In the genomic region with DNA sequence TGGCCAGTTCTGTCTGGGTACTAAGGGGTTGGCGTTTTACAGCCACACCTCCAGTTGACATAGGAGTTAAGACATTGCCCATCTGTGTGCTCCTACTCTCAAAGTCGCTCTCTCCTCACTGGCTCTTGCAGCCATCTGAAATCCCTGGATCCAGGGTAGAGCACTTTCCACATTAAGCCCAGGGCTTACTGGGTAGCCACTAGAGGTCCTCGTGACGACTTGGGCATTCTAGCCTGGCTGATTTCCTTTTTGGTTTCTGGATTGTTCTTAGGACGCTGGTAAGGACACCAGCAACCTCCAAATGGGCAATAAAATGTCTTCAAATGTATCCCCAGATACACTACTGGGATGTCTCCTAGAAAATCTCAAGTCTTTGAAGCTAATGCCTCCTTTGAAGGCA, we compare ENCODE assay signal across 22 mouse cellular contexts. TPM values are rescaled to one million over a fixed set of nuclear protein-coding genes. Genes with fewer than 3 reads are reported as not detected.
DNase-seq lines count a peak whose midpoint lies in the region; ATAC-seq and TF ChIP-seq lines count a peak whose summit lies in the region.
"Had no signal": no experiment of that assay in that cellular context is flagged by ENCODE, and none has a peak within 500 bp of the region (broad histone marks: within the 10 kb centered on the region; RNA-seq: fewer than 3 reads in every experiment).

No protein-coding gene starts in this region.

- TF ChIP-seq CTCF in kidney, adult 2 months (conservative IDR thresholded peaks at IDR 0.05; ENCODE audit: insufficient read depth, insufficient read length, low read depth, low read length): no peak; the same call in 1 of the 2 replicates
- peak; percentile 60 for TF ChIP-seq CTCF in stomach, postnatal 0 days (IDR thresholded peaks at IDR 0.05; ENCODE audit: low read depth)

- H3K27ac ChIP-seq in kidney, adult 2 months (ENCODE audit: insufficient read depth, low read depth, low read length): no peak overlapping the region
- H3K27ac ChIP-seq in stomach, postnatal 0 days (replicated peaks): no peak overlapping the region
- H3K27ac ChIP-seq: embryonic facial prominence, embryonic 13.5 days; forebrain, embryonic 10.5 days; hindbrain, postnatal 0 days; limb, embryonic 10.5 days; liver, embryonic 15.5 days had no signal

- no peaks in the 10 kb centered on the region for H3K9me3 ChIP-seq in stomach, postnatal 0 days (ENCODE audit: control insufficient read depth, low read length)
- H3K9me3 ChIP-seq: embryonic facial prominence, embryonic 13.5 days; forebrain, embryonic 10.5 days; limb, embryonic 10.5 days; liver, embryonic 15.5 days; megakaryocyte, embryonic 14.5 days had no signal

- TF ChIP-seq POLR2A in kidney, adult 2 months (IDR thresholded peaks at IDR 0.05; ENCODE audit: low read depth, low read length): no peak

- no peak overlapping the region for H3K9ac ChIP-seq in stomach, postnatal 0 days (ENCODE audit: low read length)
- H3K9ac ChIP-seq: embryonic facial prominence, embryonic 13.5 days; liver, embryonic 15.5 days had no signal

- 65% methylated on average over 5 of the region's 5 CpGs for WGBS in kidney, adult 2 months
- WGBS in stomach, postnatal 0 days: 49% methylated on average over 5 of the region's 5 CpGs

- H3K4me3 ChIP-seq in kidney, adult 2 months (ENCODE audit: insufficient read depth, low read depth, low read length): no peak overlapping the region
- H3K4me3 ChIP-seq in stomach, postnatal 0 days (ENCODE audit: low read depth, low read length): no peak overlapping the region
- H3K4me3 ChIP-seq: embryonic facial prominence, embryonic 13.5 days; forebrain, embryonic 10.5 days; limb, embryonic 10.5 days; liver, embryonic 15.5 days; megakaryocyte, embryonic 14.5 days had no signal

- H3K27me3 ChIP-seq in kidney, adult 2 months (replicated peaks; ENCODE audit: control insufficient read depth, insufficient read depth, low read length): no peaks in the 10 kb centered on the region
- H3K27me3 ChIP-seq in stomach, postnatal 0 days (ENCODE audit: control insufficient read depth, insufficient read depth, low read length): no peaks in the 10 kb centered on the region
- H3K27me3 ChIP-seq: embryonic facial prominence, embryonic 13.5 days; liver, embryonic 15.5 days had no signal

- H3K4me1 ChIP-seq in kidney, adult 2 months (ENCODE audit: control insufficient read depth, insufficient read depth, low read length): no peaks in the 10 kb centered on the region
- H3K4me1 ChIP-seq in stomach, postnatal 0 days (replicated peaks; ENCODE audit: control insufficient read depth, insufficient read depth): no peaks in the 10 kb centered on the region
- H3K4me1 ChIP-seq: embryonic facial prominence, embryonic 13.5 days; forebrain, embryonic 10.5 days; limb, embryonic 10.5 days; liver, embryonic 15.5 days; megakaryocyte, embryonic 14.5 days had no signal

- TF ChIP-seq EP300 in stomach, postnatal 0 days (optimal IDR thresholded peaks at IDR 0.05): no peak

- ATAC-seq in stomach, postnatal 0 days (ENCODE audit: low FRiP score, low TSS enrichment): no peak
- ATAC-seq: hindbrain, postnatal 0 days had no signal

- no peak overlapping the region for H3K4me2 ChIP-seq in stomach, postnatal 0 days (replicated peaks; ENCODE audit: low read depth)
- H3K4me2 ChIP-seq: embryonic facial prominence, embryonic 13.5 days; liver, embryonic 15.5 days had no signal

- H3K36me3 ChIP-seq in kidney, adult 2 months (ENCODE audit: control insufficient read depth, insufficient read depth, low read length): no peaks in the 10 kb centered on the region
- no peaks in the 10 kb centered on the region for H3K36me3 ChIP-seq in stomach, postnatal 0 days (ENCODE audit: control insufficient read depth, insufficient read depth, low read length)
- H3K36me3 ChIP-seq: embryonic facial prominence, embryonic 13.5 days; forebrain, embryonic 10.5 days; limb, embryonic 10.5 days; liver, embryonic 15.5 days had no signal

- DNase-seq in kidney, adult 2 months: peak; percentile 10
- DNase-seq in kidney, adult 11 months: no peak
- DNase-seq in retina, postnatal 1 day: peak; percentile 2
- DNase-seq in retina, embryonic 14.5 days (ENCODE audit: low spot score): no peak
- DNase-seq in adipocyte (ENCODE audit: low spot score): peak; percentile 4
- DNase-seq in stomach, postnatal 0 days (ENCODE audit: low spot score): no peak
- no peak for DNase-seq in cerebellum, postnatal 14 days
- no peak for DNase-seq in cerebellum, adult 11 months
- DNase-seq: cerebellum, adult 11-12 months; gastrocnemius, postnatal 25 days; kidney, postnatal 10 days; thymus, postnatal 14 days had no signal

RNA-seq across cellular contexts. Expression of gene Pth, which starts 20.3 kb away (rescaled TPM):
- polyA plus RNA-seq in kidney, adult 2 months (2012; rRNA removed): not detected in 2 replicates
- not detected in 2 replicates for polyA plus RNA-seq in stomach, postnatal 0 days (2015; fragmentation: Nextera tagmentation; extraction: Ambion mirVana)
- polyA plus RNA-seq: embryonic facial prominence, embryonic 13.5 days; forebrain, embryonic 10.5 days; frontal cortex, adult 2 months; hindbrain, postnatal 0 days; limb, embryonic 10.5 days; liver, embryonic 15.5 days; midbrain, postnatal 0 days; neural tube, embryonic 11.5 days; stomach, embryonic 14.5 days had no signal

RNA-seq across cellular contexts. Expression of gene Btbd10, which starts 39.5 kb away (rescaled TPM):
- polyA plus RNA-seq in kidney, adult 2 months (2012; rRNA removed): 7.4 TPM in 2 replicates
- polyA plus RNA-seq in stomach, postnatal 0 days (2015; fragmentation: Nextera tagmentation; extraction: Ambion mirVana): 15.9 and 17.2 TPM in 2 replicates

Comparison
In these comparisons a context has a peak if more than half of its experiments do, and no peak if none do; other contexts are left out.
1. DNase-seq: peak in kidney, adult 2 months (single experiment), retina, postnatal 1 day (single experiment) and adipocyte (single experiment); none in kidney, adult 11 months (single experiment), retina, embryonic 14.5 days (single experiment), stomach, postnatal 0 days (single experiment), cerebellum, postnatal 14 days (0 of 2) and cerebellum, adult 11 months (single experiment).